Mouse (Mus musculus): ENCODE data around the gene Fam122a. TPM values are rescaled to one million over a fixed set of nuclear protein-coding genes. Genes with fewer than 3 reads are reported as not detected.

The Fam122a gene
- polyA plus RNA-seq, 1 experiment from 2014 or later = 62.7 TPM

Other genes starting within 250 kb of the Fam122a start
- gene Fxn, start 196.8 kb downstream of the Fam122a start, polyA plus RNA-seq (2016; fragmentation: Nextera tagmentation; extraction: Ambion mirVana) = 42.5 and 49.4 TPM in 2 replicates
- gene Pip5k1b, start 78.5 kb upstream of the Fam122a start, polyA plus RNA-seq (2016; fragmentation: Nextera tagmentation; extraction: Ambion mirVana) = 2.3 and 2.7 TPM in 2 replicates
- gene Tmem252, start 196.7 kb upstream of the Fam122a start, polyA plus RNA-seq (2016; fragmentation: Nextera tagmentation; extraction: Ambion mirVana) = 0.70 and 0.93 TPM in 2 replicates

Measured in midbrain, embryonic 12.5 days (tissue).